Mouse (Mus musculus) megakaryocyte, embryonic 14.5 days (primary cell): Measurements from ENCODE around the gene Marveld2. TPM values are rescaled to one million over a fixed set of nuclear protein-coding genes. Genes with fewer than 3 reads are reported as not detected.

ENCODE experiments used
- H3K27me3 ChIP-seq: replicated peaks from 2 replicates; pipeline ENCODE3; 2012; ENCODE audit warnings: inconsistent platforms
- H3K36me3 ChIP-seq: replicated peaks from 2 replicates; pipeline ENCODE3; 2012; ENCODE audit warnings: low read length, inconsistent platforms, mixed read lengths
- H3K4me1 ChIP-seq: 2 replicates; pipeline ENCODE4 v1.6.1; 2012; ENCODE audit warnings: inconsistent platforms
- H3K4me3 ChIP-seq: replicated peaks from 2 replicates; pipeline ENCODE3; 2012; ENCODE audit warnings: moderate library complexity, mild to moderate bottlenecking, inconsistent platforms
- H3K9me3 ChIP-seq: 2 replicates; pipeline ENCODE4 v1.6.1; 2012; ENCODE audit warnings: inconsistent platforms
- FLI1 ChIP-seq: IDR thresholded peaks from 2 replicates; pipeline ENCODE4 v1.6.1; 2012; ENCODE audit warnings: low read length, inconsistent platforms, mixed read lengths
- GATA1 ChIP-seq: IDR thresholded peaks from 3 replicates; pipeline ENCODE4 v1.6.1; 2012; ENCODE audit warnings: mixed read lengths, low read length, inconsistent platforms, borderline replicate concordance
- polyA plus RNA-seq: library from polyadenylated mRNA; stranded (reverse); fragments of >175 nt; gene quantifications from 2 replicates; pipeline ENCODE4 v1.2.3, GENCODE M21; 2012; ENCODE audit warnings: low replicate concordance; ENCODE audit not compliant: insufficient read depth

Marveld2 gene
- polyA plus RNA-seq, 1 experiment: 0.27 TPM

DNA sequence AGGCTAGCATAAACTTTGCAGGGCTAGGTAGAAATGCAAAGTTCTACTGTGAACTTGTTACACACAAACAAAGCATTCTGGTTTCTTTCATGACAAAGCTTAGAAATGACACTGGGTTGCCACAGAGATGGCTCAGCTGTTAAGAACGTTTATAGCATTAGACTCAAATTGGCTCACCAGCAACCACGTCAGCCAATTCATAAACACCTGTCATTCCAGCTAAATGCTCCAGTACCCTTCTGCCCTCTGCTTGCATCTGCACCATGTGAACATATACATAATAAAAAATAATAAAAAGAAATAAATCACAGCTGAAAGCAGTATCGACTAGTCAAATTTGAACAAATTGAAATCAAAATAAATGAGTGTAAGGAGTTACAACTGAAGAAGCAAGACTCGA is 5.5 kb upstream of the Marveld2 start:
- H3K4me1 ChIP-seq: peaks cover 5% of the 10 kb centered on the region; the same call in 1 of the 2 replicates
- H3K9me3 ChIP-seq: no peaks in the 10 kb centered on the region
- H3K27me3 ChIP-seq: no peaks in the 10 kb centered on the region
- H3K4me3 ChIP-seq: no peak overlapping the region
- TF ChIP-seq FLI1: no peak
- TF ChIP-seq GATA1: no peak
- peaks cover 86% of the 10 kb centered on the region for H3K36me3 ChIP-seq

DNA sequence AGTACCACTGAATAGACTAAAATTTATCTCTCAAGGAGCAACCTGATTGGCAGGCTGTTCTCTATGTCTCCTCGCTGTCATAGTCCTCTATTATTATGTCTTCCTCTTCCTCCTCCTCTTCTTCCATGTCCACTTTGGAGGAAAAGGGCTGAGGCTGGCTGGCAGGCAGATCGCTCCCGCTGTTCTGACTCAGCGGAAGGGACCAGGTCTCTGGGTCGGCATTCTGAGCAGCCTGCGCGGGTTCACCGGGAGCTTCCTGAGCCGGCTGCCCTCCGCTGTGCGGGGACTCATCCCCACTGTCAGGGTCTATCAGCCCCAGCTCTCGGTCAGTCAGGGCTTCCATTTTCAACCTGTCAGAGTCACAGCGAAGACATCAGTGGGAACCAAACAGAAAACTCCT is 812 bp upstream of the Marveld2 start:
- no peaks in the 10 kb centered on the region for H3K9me3 ChIP-seq
- TF ChIP-seq GATA1 (no peak), FLI1 (no peak)

GRCm38 (mm10) chr13:100612903-100613302 is 3.9 kb downstream of the Marveld2 start:
- Histone ChIP-seq H3K4me1 (peaks cover 25% of the 10 kb centered on the region), H3K36me3 (peaks cover 20% of the 10 kb centered on the region), H3K27me3 (no peaks in the 10 kb centered on the region), H3K4me3 (no peak overlapping the region), H3K9me3 (peaks cover 3% of the 10 kb centered on the region)
- TF ChIP-seq GATA1 (no peak), FLI1 (no peak)

More for the DNA sequence above, 812 bp upstream of the Marveld2 start:
- H3K4me3 ChIP-seq: no peak overlapping the region
- H3K4me1 ChIP-seq: peaks cover 20% of the 10 kb centered on the region
- H3K27me3 ChIP-seq: no peaks in the 10 kb centered on the region
- H3K36me3 ChIP-seq: peaks cover 45% of the 10 kb centered on the region

DNA sequence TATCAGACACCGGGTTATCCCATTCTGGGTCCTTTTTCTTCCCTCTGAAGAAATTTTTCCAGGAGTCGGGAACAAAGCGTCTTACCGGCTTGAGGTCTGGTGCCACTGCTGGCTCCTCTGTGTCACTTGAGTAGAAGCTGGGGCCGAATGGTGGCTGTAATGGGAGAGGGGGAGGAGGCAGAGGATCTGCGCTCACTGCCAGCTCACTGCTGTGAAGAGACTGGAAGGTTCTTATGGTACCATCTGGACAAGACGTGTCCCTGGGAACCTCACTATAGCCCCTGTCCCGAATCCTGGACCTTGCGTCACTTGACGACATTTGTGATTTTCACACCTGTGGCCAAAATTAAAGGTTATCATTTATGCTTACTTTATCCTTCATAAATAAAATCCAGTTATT is 4.5 kb downstream of the Marveld2 start:
- peaks cover 8% of the 10 kb centered on the region for H3K9me3 ChIP-seq

DNA sequence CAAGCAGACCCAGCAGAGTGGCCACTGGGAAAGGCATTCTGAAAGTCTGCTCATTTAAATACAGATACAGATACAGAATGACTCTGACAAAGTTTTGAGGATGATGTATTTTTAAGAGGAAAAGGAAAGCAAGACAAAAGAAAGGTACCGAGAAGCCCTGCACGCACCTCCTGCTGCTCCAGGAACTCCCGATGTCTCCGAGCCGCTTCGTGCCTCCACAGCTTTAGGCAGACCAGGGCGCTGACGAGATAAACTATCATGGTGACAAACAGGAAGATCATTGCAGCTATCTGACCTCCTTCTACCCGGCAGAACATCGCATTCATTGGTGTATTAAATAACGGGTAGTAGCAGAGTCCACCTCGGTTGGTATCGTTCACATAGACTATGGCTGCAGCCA is 5.5 kb downstream of the Marveld2 start:
- no peak overlapping the region for H3K4me3 ChIP-seq
- H3K36me3 ChIP-seq: peaks cover 17% of the 10 kb centered on the region
- H3K27me3 ChIP-seq: no peaks in the 10 kb centered on the region
- H3K4me1 ChIP-seq: peaks cover 10% of the 10 kb centered on the region
- H3K9me3 ChIP-seq: peaks cover 8% of the 10 kb centered on the region
- TF ChIP-seq GATA1: no peak
- TF ChIP-seq FLI1: no peak

More for the DNA sequence above, 4.5 kb downstream of the Marveld2 start:
- Histone ChIP-seq H3K36me3 (peaks cover 19% of the 10 kb centered on the region), H3K27me3 (no peaks in the 10 kb centered on the region), H3K4me3 (no peak overlapping the region), H3K4me1 (peaks cover 20% of the 10 kb centered on the region)
- TF ChIP-seq GATA1: no peak
- no peak for TF ChIP-seq FLI1

DNA sequence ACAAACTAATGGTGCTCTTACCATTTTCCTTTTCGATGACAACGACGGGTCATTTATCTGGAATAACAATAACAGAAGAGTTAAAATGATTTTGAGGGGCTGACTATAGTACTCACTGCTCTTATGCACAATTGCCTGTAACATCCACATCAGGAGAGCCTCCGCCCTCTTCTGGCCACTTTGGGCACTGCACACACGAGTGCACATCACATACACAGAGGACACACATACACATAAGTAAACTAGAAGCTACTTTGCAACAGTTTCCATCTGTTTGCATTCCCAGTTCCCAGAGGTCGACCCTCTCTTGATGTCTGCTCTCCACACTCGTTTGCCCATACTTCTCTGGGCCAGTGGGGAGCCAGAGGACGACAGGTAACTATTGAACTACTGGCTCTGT is 9.0 kb downstream of the Marveld2 start:
- H3K9me3 ChIP-seq: peaks cover 8% of the 10 kb centered on the region
- TF ChIP-seq FLI1 (no peak), GATA1 (no peak)
- H3K4me3 ChIP-seq: no peak overlapping the region
- peaks cover 17% of the 10 kb centered on the region for H3K36me3 ChIP-seq
- H3K27me3 ChIP-seq: no peaks in the 10 kb centered on the region
- peaks cover 4% of the 10 kb centered on the region; the same call in 1 of the 2 replicates for H3K4me1 ChIP-seq

DNA sequence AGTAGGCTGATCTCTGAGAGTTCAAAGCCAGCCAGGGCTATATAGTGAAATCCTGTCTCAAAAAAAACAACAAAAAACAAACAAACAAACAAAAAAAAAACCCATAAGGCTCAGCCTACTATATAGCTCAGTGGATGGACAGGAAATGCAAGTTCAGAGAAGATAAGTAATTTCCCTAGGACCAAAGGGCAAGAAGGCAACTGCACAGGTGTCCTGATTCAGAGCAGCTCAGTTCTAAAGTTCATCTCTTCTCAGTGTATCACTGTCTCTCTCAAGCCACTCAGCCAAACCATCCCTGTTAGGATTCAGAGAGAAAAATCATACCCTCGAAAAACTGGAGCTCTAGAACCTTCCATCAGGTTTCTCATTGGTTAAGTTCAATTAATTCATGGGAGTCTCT is 10.9 kb downstream of the Marveld2 start:
- Histone ChIP-seq H3K4me1 (no peaks in the 10 kb centered on the region), H3K4me3 (no peak overlapping the region), H3K9me3 (peaks cover 8% of the 10 kb centered on the region), H3K27me3 (no peaks in the 10 kb centered on the region), H3K36me3 (peaks cover 6% of the 10 kb centered on the region)
- no peak for TF ChIP-seq FLI1
- no peak for TF ChIP-seq GATA1

- Histone ChIP-seq H3K4me3 (no peak overlapping the region), H3K4me1 (no peaks in the 10 kb centered on the region), H3K36me3 (peaks cover 6% of the 10 kb centered on the region), H3K9me3 (peaks cover 8% of the 10 kb centered on the region), H3K27me3 (no peaks in the 10 kb centered on the region)
- TF ChIP-seq FLI1: no peak
Observed at GRCm38 (mm10) chr13:100603738-100604095, 13.1 kb downstream of the Marveld2 start.

- H3K9me3 ChIP-seq: peaks cover 8% of the 10 kb centered on the region
- peaks cover 6% of the 10 kb centered on the region for H3K36me3 ChIP-seq
- no peak overlapping the region for H3K4me3 ChIP-seq
- no peaks in the 10 kb centered on the region for H3K4me1 ChIP-seq
- TF ChIP-seq GATA1: no peak
- TF ChIP-seq FLI1: no peak
- no peaks in the 10 kb centered on the region for H3K27me3 ChIP-seq
Observed at GRCm38 (mm10) chr13:100603031-100603737, 13.6 kb downstream of the Marveld2 start.

DNA sequence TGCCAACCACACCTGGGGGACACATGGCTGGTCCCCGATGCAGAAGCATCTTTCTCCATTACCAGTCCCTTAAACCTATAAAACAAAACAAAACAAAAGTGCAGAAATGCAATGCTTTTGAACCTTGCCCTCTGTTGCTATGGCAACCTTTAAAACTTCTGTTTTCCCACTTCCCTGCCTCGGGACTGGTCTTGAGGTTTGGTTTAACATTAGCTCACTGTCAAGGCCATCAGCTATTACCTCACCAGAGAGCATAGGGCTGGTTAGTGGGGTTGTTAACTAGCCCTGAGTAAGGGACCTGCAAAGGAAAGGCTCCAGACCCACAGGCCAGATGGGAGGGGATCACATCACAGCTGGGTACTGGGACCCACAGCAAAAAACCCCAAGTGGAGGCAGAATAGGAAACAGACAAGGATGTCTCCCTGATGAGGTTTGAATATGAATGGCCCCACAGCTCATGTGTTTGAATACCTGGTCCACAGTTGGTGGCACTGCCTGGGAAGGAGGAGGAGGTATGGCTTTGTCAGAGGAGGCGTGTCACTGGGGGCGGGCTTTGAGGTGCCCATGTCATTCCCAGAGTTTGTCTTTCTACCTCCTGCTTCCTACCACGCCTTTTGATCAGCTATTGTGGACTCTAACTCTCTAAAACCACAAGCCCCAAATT is 14.4 kb downstream of the Marveld2 start:
- TF ChIP-seq FLI1: no peak
- no peaks in the 10 kb centered on the region for H3K9me3 ChIP-seq
- no peaks in the 10 kb centered on the region for H3K27me3 ChIP-seq
- H3K4me3 ChIP-seq: no peak overlapping the region
- no peaks in the 10 kb centered on the region for H3K36me3 ChIP-seq
- no peaks in the 10 kb centered on the region for H3K4me1 ChIP-seq

- H3K4me3 ChIP-seq: no peak overlapping the region
- TF ChIP-seq GATA1 (no peak), FLI1 (no peak)
- no peaks in the 10 kb centered on the region for H3K4me1 ChIP-seq
- no peaks in the 10 kb centered on the region for H3K9me3 ChIP-seq
- no peaks in the 10 kb centered on the region for H3K27me3 ChIP-seq
- H3K36me3 ChIP-seq: no peaks in the 10 kb centered on the region
Observed at GRCm38 (mm10) chr13:100601034-100601433, 15.7 kb downstream of the Marveld2 start.
